Mouse (Mus musculus): ENCODE measurements around the gene Lgals9. TPM values are rescaled to one million over a fixed set of nuclear protein-coding genes. Genes with fewer than 3 reads are reported as not detected.
A peak's percentile ranks its signal among the peaks of the same experiment; 100 is the strongest.

Lgals9 gene
- polyA plus RNA-seq, 1 experiment: not detected

DNA sequence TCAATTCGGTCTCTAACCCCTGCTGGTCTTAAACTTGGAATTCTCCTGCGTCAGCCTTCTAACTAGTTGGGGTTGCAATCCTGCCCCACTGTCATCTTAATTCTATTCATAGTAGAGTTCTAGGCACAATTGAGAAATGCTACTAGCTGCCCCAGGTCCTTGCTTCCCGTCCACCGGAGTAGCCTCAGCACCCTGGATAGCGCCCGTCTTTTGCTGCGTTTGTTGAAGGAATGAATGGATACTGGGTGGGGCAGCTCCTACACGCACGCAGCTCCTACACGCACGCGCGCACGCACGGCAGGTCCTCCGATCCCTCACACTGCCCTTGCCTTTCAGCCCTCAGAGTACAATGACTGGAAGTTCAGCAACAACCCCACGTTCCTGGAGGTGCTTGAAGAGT lies 32.3 kb downstream of the Lgals9 start:
- 12% methylated on average over 17 of the region's 17 CpGs for WGBS
- Histone ChIP-seq H3K4me1 (ENCODE audit: control insufficient read depth, insufficient read depth, low read length) (peaks cover 7% of the 10 kb centered on the region), H3K27ac (ENCODE audit: insufficient read depth, low read depth, low read length) (no peak overlapping the region), H3K4me3 (ENCODE audit: insufficient read depth, low read depth, low read length) (peak overlapping the region; percentile 8; the same call in 1 of the 2 replicates)
- TF ChIP-seq POLR2A (IDR thresholded peaks at IDR 0.05; ENCODE audit: insufficient read depth, low read depth, low read length): no peak
- TF ChIP-seq CTCF (IDR thresholded peaks at IDR 0.05; ENCODE audit: insufficient read depth, low read depth, low read length): no peak

DNA sequence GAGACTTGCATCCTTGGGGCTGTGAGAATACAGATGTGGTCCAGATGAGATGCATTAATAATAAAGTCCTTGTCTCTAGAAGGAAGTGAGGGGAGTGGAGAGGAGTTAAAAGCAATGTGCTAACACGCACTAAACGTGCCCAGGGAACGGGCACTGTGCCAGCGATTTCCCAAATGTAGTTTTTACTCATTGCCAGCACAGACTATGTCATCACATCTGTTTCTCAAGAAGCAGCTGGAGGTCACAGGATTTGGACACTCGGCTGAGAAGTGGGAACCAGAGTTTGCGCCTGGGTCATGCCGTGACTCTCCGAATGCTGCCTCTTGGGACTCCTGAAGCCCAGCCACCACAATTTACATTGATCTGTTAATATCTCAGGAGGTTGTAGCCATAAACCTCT lies 34.4 kb downstream of the Lgals9 start:
- WGBS: 64% methylated on average over 8 of the region's 8 CpGs
- no peak overlapping the region for H3K27ac ChIP-seq (ENCODE audit: insufficient read depth, low read depth, low read length)

DNA sequence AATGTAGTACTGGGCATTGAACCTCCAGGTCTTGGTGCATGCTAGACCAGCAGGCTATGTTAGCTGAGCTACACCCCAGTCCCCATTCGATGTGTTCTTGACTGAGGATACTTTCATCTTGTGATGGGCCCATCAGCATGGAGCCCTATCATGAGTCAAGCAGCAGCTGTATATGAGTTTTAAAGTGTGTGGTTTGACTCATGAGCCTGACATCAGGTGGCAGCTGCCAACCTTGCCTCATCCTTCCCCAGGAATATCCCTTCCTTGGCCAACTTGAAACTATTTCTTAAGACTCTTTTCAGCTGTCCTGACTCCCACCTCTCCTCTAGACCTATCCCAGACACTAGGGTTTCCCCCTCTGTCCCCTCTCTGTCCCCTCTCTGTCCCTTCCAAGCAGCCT lies 41.7 kb downstream of the Lgals9 start:
- Histone ChIP-seq H3K27ac (ENCODE audit: insufficient read depth, low read depth, low read length) (no peak overlapping the region), H3K4me3 (ENCODE audit: insufficient read depth, low read depth, low read length) (no peak overlapping the region), H3K4me1 (ENCODE audit: control insufficient read depth, insufficient read depth, low read length) (no peaks in the 10 kb centered on the region)
- no peak for TF ChIP-seq POLR2A (IDR thresholded peaks at IDR 0.05; ENCODE audit: insufficient read depth, low read depth, low read length)
- TF ChIP-seq CTCF (IDR thresholded peaks at IDR 0.05; ENCODE audit: insufficient read depth, low read depth, low read length): no peak
- WGBS: 91% methylated on average over 1 of the region's 1 CpGs

More for the DNA sequence above, 34.4 kb downstream of the Lgals9 start:
- Histone ChIP-seq H3K4me3 (ENCODE audit: insufficient read depth, low read depth, low read length) (no peak overlapping the region), H3K4me1 (ENCODE audit: control insufficient read depth, insufficient read depth, low read length) (peaks cover 5% of the 10 kb centered on the region)
- TF ChIP-seq CTCF (IDR thresholded peaks at IDR 0.05; ENCODE audit: insufficient read depth, low read depth, low read length): no peak
- no peak for TF ChIP-seq POLR2A (IDR thresholded peaks at IDR 0.05; ENCODE audit: insufficient read depth, low read depth, low read length)

GRCm38 (mm10) chr11:78935178-78935577 lies 49.6 kb downstream of the Lgals9 start:
- Histone ChIP-seq H3K4me3 (ENCODE audit: insufficient read depth, low read depth, low read length) (no peak overlapping the region), H3K27ac (ENCODE audit: insufficient read depth, low read depth, low read length) (no peak overlapping the region), H3K4me1 (ENCODE audit: control insufficient read depth, insufficient read depth, low read length) (peaks cover 4% of the 10 kb centered on the region; the same call in 1 of the 2 replicates)
- TF ChIP-seq CTCF (IDR thresholded peaks at IDR 0.05; ENCODE audit: insufficient read depth, low read depth, low read length) (no peak), POLR2A (IDR thresholded peaks at IDR 0.05; ENCODE audit: insufficient read depth, low read depth, low read length) (no peak)
- 76% methylated on average over 6 of the region's 6 CpGs for WGBS

DNA sequence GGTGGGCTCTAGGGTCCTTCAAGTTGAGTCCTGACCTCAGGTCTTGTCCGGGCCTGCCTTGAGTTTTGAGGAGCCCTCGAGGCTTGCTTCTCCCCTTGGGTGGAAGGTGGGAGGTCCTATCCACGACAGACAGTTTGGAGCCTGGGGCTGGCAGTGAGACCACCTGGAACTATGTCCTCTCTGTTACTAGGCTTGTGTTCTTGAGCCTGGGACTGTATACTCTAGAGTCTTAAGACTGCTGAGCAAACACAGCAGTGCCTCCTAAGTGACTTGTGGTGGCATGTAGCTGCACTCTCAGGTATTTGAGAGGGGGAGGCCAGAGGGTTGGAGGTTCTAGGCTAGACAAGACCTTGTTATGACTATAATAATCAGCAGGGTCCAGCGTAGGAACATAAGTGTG lies 50.0 kb downstream of the Lgals9 start:
- TF ChIP-seq CTCF (IDR thresholded peaks at IDR 0.05; ENCODE audit: insufficient read depth, low read depth, low read length): no peak
- TF ChIP-seq POLR2A (IDR thresholded peaks at IDR 0.05; ENCODE audit: insufficient read depth, low read depth, low read length): no peak
- WGBS: 82% methylated on average over 4 of the region's 4 CpGs
- no peak overlapping the region for H3K27ac ChIP-seq (ENCODE audit: insufficient read depth, low read depth, low read length)

DNA sequence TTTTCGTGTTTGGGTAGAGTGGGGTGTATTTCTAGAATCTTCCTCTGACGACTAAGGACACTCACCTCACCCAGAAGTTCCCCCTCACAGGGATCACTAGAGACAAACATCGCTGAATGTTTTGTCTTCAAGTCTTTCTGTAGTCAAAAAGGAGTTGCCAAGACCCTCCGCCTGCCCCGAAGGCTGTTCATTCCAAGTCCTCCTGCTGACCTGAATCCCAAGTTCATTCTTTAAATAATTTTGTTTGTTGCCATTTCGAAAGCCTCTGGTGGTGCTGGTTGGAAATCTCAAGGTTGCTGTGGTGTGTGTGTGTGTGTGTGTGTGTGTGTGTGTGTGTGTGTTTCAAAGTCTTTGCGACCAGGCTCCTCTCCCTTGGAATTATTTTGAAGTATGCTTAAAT lies 50.4 kb downstream of the Lgals9 start:
- Histone ChIP-seq H3K4me3 (ENCODE audit: insufficient read depth, low read depth, low read length) (no peak overlapping the region), H3K4me1 (ENCODE audit: control insufficient read depth, insufficient read depth, low read length) (peaks cover 6% of the 10 kb centered on the region; the same call in 1 of the 2 replicates), H3K27ac (ENCODE audit: insufficient read depth, low read depth, low read length) (no peak overlapping the region)
- 78% methylated on average over 7 of the region's 7 CpGs for WGBS
- TF ChIP-seq CTCF (IDR thresholded peaks at IDR 0.05; ENCODE audit: insufficient read depth, low read depth, low read length) (no peak), POLR2A (IDR thresholded peaks at IDR 0.05; ENCODE audit: insufficient read depth, low read depth, low read length) (no peak)

More for the DNA sequence above, 50.0 kb downstream of the Lgals9 start:
- H3K4me1 ChIP-seq (ENCODE audit: control insufficient read depth, insufficient read depth, low read length): peaks cover 4% of the 10 kb centered on the region; the same call in 1 of the 2 replicates
- no peak overlapping the region for H3K4me3 ChIP-seq (ENCODE audit: insufficient read depth, low read depth, low read length)

DNA sequence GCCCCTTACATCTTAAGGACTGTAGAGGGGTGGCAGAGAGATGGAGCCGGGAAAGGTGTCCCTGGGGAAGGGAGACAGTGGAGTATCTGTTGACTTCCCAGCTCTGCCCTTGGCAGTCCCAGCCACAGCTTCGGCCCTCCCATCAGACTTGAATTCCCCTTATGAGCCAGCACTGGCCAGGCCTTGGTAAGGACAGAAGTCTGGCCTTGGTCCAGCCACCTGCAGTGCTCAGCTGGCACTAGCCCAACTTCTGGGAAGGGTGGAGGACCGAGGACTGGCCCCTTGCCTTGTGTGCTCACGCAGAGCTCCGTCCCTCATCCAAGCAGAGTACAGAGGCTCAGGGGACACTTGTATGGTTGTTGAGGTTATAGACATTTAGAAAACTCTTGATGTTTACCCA lies 55.4 kb downstream of the Lgals9 start:
- H3K4me1 ChIP-seq (ENCODE audit: control insufficient read depth, insufficient read depth, low read length): peaks cover 10% of the 10 kb centered on the region
- H3K27ac ChIP-seq (ENCODE audit: insufficient read depth, low read depth, low read length): no peak overlapping the region
- no peak overlapping the region for H3K4me3 ChIP-seq (ENCODE audit: insufficient read depth, low read depth, low read length)
- 47% methylated on average over 5 of the region's 5 CpGs for WGBS
- no peak for TF ChIP-seq CTCF (IDR thresholded peaks at IDR 0.05; ENCODE audit: insufficient read depth, low read depth, low read length)
- TF ChIP-seq POLR2A (IDR thresholded peaks at IDR 0.05; ENCODE audit: insufficient read depth, low read depth, low read length): no peak

DNA sequence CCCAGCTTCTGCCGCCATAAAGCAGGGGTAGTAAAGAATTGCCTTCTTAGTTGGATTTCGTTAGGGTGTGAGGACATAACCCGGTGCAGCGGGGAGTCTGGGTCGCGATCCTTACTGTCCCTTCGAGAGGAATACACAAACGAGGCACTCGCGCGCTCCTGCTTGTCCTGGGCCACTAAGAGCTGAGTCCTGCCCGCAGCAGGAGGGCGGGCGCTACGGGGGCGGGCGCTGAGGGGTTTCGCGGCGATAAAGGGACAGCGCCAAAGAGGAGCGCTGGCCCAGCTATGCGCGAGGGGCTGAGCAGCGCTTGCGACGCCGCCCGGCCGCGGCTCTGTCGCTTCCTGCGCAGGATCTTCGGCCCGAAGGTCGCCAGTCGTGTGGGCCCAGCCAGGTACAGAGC lies 59.8 kb downstream of the Lgals9 start:
- 4% methylated on average over 37 of the region's 37 CpGs for WGBS
- no peak for TF ChIP-seq CTCF (IDR thresholded peaks at IDR 0.05; ENCODE audit: insufficient read depth, low read depth, low read length)
- H3K4me3 ChIP-seq (ENCODE audit: insufficient read depth, low read depth, low read length): peak overlapping the region; percentile 36
- H3K27ac ChIP-seq (ENCODE audit: insufficient read depth, low read depth, low read length): no peak overlapping the region
- H3K4me1 ChIP-seq (ENCODE audit: control insufficient read depth, insufficient read depth, low read length): peaks cover 10% of the 10 kb centered on the region

- Histone ChIP-seq H3K4me1 (ENCODE audit: control insufficient read depth, insufficient read depth, low read length) (peaks cover 6% of the 10 kb centered on the region), H3K27ac (ENCODE audit: insufficient read depth, low read depth, low read length) (no peak overlapping the region), H3K4me3 (ENCODE audit: insufficient read depth, low read depth, low read length) (no peak overlapping the region)
- WGBS: 45% methylated on average over 9 of the region's 9 CpGs
- TF ChIP-seq POLR2A (IDR thresholded peaks at IDR 0.05; ENCODE audit: insufficient read depth, low read depth, low read length) (no peak), CTCF (IDR thresholded peaks at IDR 0.05; ENCODE audit: insufficient read depth, low read depth, low read length) (no peak)
Observed at GRCm38 (mm10) chr11:78924111-78924510, 60.6 kb downstream of the Lgals9 start.

Data from olfactory bulb, adult 2 months (tissue).